Mouse (Mus musculus) lung, embryonic 16.5 days (tissue): ENCODE measurements around the gene Eva1b. TPM values are rescaled to one million over a fixed set of nuclear protein-coding genes. Genes with fewer than 3 reads are reported as not detected.
"Not testable (repeated sequence)": the region's sequence is repeated elsewhere in the genome, so short reads cannot be mapped to it uniquely, and the experiment has no call there.

ENCODE experiments used
- ATAC-seq: fragments of 200-750 bp; cut with Nextera tagmentation; 2 replicates; pipeline ENCODE4 v1.8.0; 2017; ENCODE audit warnings: low read depth, mild to moderate bottlenecking, moderate library complexity
- H3K27ac ChIP-seq: fragments of 300-500 bp; sonication (generic); 2 replicates; pipeline ENCODE4 v1.5.1; 2014; ENCODE audit warnings: mild to moderate bottlenecking, control low read depth, low read length
- H3K27me3 ChIP-seq: fragments of 300-500 bp; sonication (generic); 2 replicates; pipeline ENCODE4 v1.6.1; 2014; ENCODE audit warnings: low read depth, low read length, mixed read lengths; ENCODE audit not compliant: control insufficient read depth, insufficient read depth
- H3K36me3 ChIP-seq: fragments of 300-500 bp; sonication (generic); 2 replicates; pipeline ENCODE4 v1.6.1; 2014; ENCODE audit warnings: low read length; ENCODE audit not compliant: control insufficient read depth, insufficient read depth
- H3K4me1 ChIP-seq: fragments of 300-500 bp; sonication (generic); replicated peaks from 2 replicates; pipeline ENCODE4 v1.6.1; 2014; ENCODE audit warnings: low read length, mixed read lengths; ENCODE audit not compliant: control insufficient read depth, insufficient read depth
- H3K4me2 ChIP-seq: fragments of 300-500 bp; sonication (generic); 2 replicates; pipeline ENCODE4 v1.6.1; 2014; ENCODE audit warnings: low read depth, low read length, control low read depth
- H3K4me3 ChIP-seq: fragments of 300-500 bp; sonication (generic); 2 replicates; pipeline ENCODE4 v1.5.1; 2014; ENCODE audit warnings: mild to moderate bottlenecking, low read length, control low read depth
- H3K9ac ChIP-seq: fragments of 300-500 bp; sonication (generic); 2 replicates; pipeline ENCODE4 v1.6.1; 2014; ENCODE audit warnings: low read length, control low read depth
- H3K9me3 ChIP-seq: fragments of 300-500 bp; sonication (generic); 2 replicates; pipeline ENCODE4 v1.6.1; 2016; ENCODE audit warnings: low read length; ENCODE audit not compliant: control insufficient read depth
- WGBS: fragments of 180-500 bp; shearing (Covaris S2); extraction: QIAGEN DNeasy Blood & Tissue Kit; methylation state at CpG from one replicate; pipeline ENCODE4 v1.1.7; 2014; 5-methylcytosine and 5-hydroxymethylcytosine counted together
- polyA plus RNA-seq: library from polyadenylated mRNA; unstranded; fragments of >200 nt; fragmentation: Nextera tagmentation; extraction: Ambion mirVana; gene quantifications from 2 replicates; pipeline ENCODE4 v1.2.1, GENCODE M21; 2015

The Eva1b gene
- polyA plus RNA-seq, 1 experiment from 2014 or later: 98.0 TPM

- Histone ChIP-seq H3K9ac (no peak overlapping the region), H3K27ac (no peak overlapping the region), H3K4me3 (no peak overlapping the region), H3K9me3 (no peaks in the 10 kb centered on the region), H3K36me3 (peaks cover 60% of the 10 kb centered on the region), H3K4me2 (no peak overlapping the region), H3K27me3 (no peaks in the 10 kb centered on the region), H3K4me1 (no peaks in the 10 kb centered on the region)
- ATAC-seq: no peak
- WGBS: 79% methylated on average over 6 of the region's 6 CpGs
These were observed 21.3 kb downstream of the Eva1b start for GRCm38 (mm10) chr4:126168851-126169250.

GRCm38 (mm10) chr4:126170737-126171136, 23.2 kb downstream of the Eva1b start:
- not testable (repeated sequence) for H3K9ac ChIP-seq, H3K27me3 ChIP-seq, H3K9me3 ChIP-seq, H3K4me2 ChIP-seq, ATAC-seq, H3K27ac ChIP-seq, H3K4me1 ChIP-seq, H3K4me3 ChIP-seq
- 92% methylated on average over 5 of the region's 5 CpGs for WGBS
- H3K36me3 ChIP-seq: peaks cover 71% of the 10 kb centered on the region

- H3K27ac ChIP-seq: no peak overlapping the region
- ATAC-seq: no peak
- H3K4me3 ChIP-seq: no peak overlapping the region
- H3K36me3 ChIP-seq: peaks cover 65% of the 10 kb centered on the region
- no peak overlapping the region for H3K9ac ChIP-seq
- WGBS: 87% methylated on average over 5 of the region's 5 CpGs
- H3K9me3 ChIP-seq: no peaks in the 10 kb centered on the region
- no peak overlapping the region for H3K4me2 ChIP-seq
- H3K4me1 ChIP-seq: no peaks in the 10 kb centered on the region
- no peaks in the 10 kb centered on the region for H3K27me3 ChIP-seq
These were observed 26.3 kb downstream of the Eva1b start for GRCm38 (mm10) chr4:126173800-126174199.

GRCm38 (mm10) chr4:126175980-126176379, 28.4 kb downstream of the Eva1b start:
- H3K4me3 ChIP-seq, H3K4me2 ChIP-seq, H3K27ac ChIP-seq, H3K9ac ChIP-seq, H3K27me3 ChIP-seq, H3K9me3 ChIP-seq, H3K4me1 ChIP-seq, ATAC-seq: not testable (repeated sequence)
- peaks cover 59% of the 10 kb centered on the region for H3K36me3 ChIP-seq
- 78% methylated on average over 7 of the region's 7 CpGs for WGBS

GRCm38 (mm10) chr4:126181170-126181957, 33.8 kb downstream of the Eva1b start:
- Histone ChIP-seq H3K36me3 (peaks cover 34% of the 10 kb centered on the region), H3K4me1 (no peaks in the 10 kb centered on the region), H3K27me3 (no peaks in the 10 kb centered on the region), H3K4me2 (no peak overlapping the region), H3K9me3 (no peaks in the 10 kb centered on the region), H3K9ac (no peak overlapping the region), H3K4me3 (no peak overlapping the region), H3K27ac (no peak overlapping the region)
- peak; percentile 68; the same call in 1 of the 2 replicates for ATAC-seq
- 51% methylated on average over 7 of the region's 7 CpGs for WGBS

- peaks cover 24% of the 10 kb centered on the region for H3K36me3 ChIP-seq
- ATAC-seq: no peak
- no peak overlapping the region for H3K27ac ChIP-seq
- no peak overlapping the region for H3K9ac ChIP-seq
- peaks cover 3% of the 10 kb centered on the region; the same call in 1 of the 2 replicates for H3K4me1 ChIP-seq
- no peaks in the 10 kb centered on the region for H3K27me3 ChIP-seq
- H3K9me3 ChIP-seq: no peaks in the 10 kb centered on the region
- no peak overlapping the region for H3K4me3 ChIP-seq
- WGBS: 76% methylated on average over 5 of the region's 5 CpGs
- H3K4me2 ChIP-seq: no peak overlapping the region
These were observed 35.5 kb downstream of the Eva1b start for GRCm38 (mm10) chr4:126183034-126183433.

GRCm38 (mm10) chr4:126187096-126187495, 39.6 kb downstream of the Eva1b start:
- Histone ChIP-seq H3K27ac (no peak overlapping the region), H3K9ac (no peak overlapping the region), H3K9me3 (no peaks in the 10 kb centered on the region), H3K27me3 (no peaks in the 10 kb centered on the region), H3K4me2 (no peak overlapping the region), H3K4me1 (peaks cover 3% of the 10 kb centered on the region; the same call in 1 of the 2 replicates), H3K4me3 (no peak overlapping the region), H3K36me3 (peaks cover 19% of the 10 kb centered on the region)
- WGBS: 67% methylated on average over 3 of the region's 3 CpGs
- ATAC-seq: no peak

- Histone ChIP-seq H3K27ac (no peak overlapping the region), H3K9me3 (no peaks in the 10 kb centered on the region), H3K27me3 (no peaks in the 10 kb centered on the region), H3K9ac (no peak overlapping the region), H3K36me3 (peaks cover 23% of the 10 kb centered on the region), H3K4me1 (peaks cover 3% of the 10 kb centered on the region; the same call in 1 of the 2 replicates), H3K4me3 (no peak overlapping the region), H3K4me2 (no peak overlapping the region)
- 88% methylated on average over 2 of the region's 2 CpGs for WGBS
- no peak for ATAC-seq
These were observed 43.1 kb downstream of the Eva1b start for GRCm38 (mm10) chr4:126190636-126191035.

- H3K9me3 ChIP-seq: no peaks in the 10 kb centered on the region
- no peak overlapping the region for H3K4me2 ChIP-seq
- H3K36me3 ChIP-seq: peaks cover 23% of the 10 kb centered on the region
- no peak for ATAC-seq
- H3K27me3 ChIP-seq: no peaks in the 10 kb centered on the region
- no peak overlapping the region for H3K27ac ChIP-seq
- peaks cover 17% of the 10 kb centered on the region for H3K4me1 ChIP-seq
- H3K4me3 ChIP-seq: no peak overlapping the region
- H3K9ac ChIP-seq: no peak overlapping the region
These were observed 46.7 kb downstream of the Eva1b start for GRCm38 (mm10) chr4:126194216-126194615.
